Mouse (Mus musculus): Measurements from ENCODE around the gene Hrh1.

DNA sequence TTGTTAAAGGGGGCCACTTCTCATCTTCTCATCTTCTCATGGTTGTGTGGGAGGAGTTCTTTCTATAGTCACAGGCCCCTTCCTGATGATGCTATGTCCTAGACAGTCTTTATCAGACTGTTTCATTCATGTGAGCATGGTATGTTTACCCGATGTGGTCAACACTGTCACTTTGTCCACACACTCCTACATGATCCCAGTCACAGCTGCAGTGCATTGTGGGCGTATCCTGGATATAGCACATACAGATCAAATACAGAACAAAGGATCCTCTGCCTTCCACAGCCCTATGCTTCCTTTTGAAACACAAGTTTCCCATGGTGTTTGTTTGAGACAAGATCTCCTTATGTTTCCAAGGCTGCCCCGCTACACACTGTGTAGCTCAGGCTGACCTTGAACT, 76.3 kb downstream of the Hrh1 start:
- no peak for TF ChIP-seq CTCF (IDR thresholded peaks at IDR 0.05)
- TF ChIP-seq EP300 (IDR thresholded peaks at IDR 0.05): no peak

All from lung, postnatal 0 days (tissue).